Mouse (Mus musculus) midbrain, embryonic 16.5 days (tissue): Measurements from ENCODE around the gene Rab8b. TPM values are rescaled to one million over a fixed set of nuclear protein-coding genes. Genes with fewer than 3 reads are reported as not detected.

Source experiments
- ATAC-seq: fragments of 200-750 bp; cut with Nextera tagmentation; 2 replicates; pipeline ENCODE4 v1.8.0; 2017; ENCODE audit warnings: moderate TSS enrichment
- H3K27ac ChIP-seq: fragments of 300-500 bp; sonication (generic); 2 replicates; pipeline ENCODE4 v1.5.1; 2014; ENCODE audit warnings: mild to moderate bottlenecking, low read length, mixed read lengths
- H3K27me3 ChIP-seq: fragments of 300-500 bp; sonication (generic); 2 replicates; pipeline ENCODE4 v1.6.1; 2014; ENCODE audit warnings: low read depth, low read length, mixed read lengths; ENCODE audit not compliant: control insufficient read depth, insufficient read depth
- H3K36me3 ChIP-seq: fragments of 300-500 bp; sonication (generic); 2 replicates; pipeline ENCODE4 v1.6.1; 2014; ENCODE audit warnings: mild to moderate bottlenecking, low read length, moderate library complexity, mixed read lengths; ENCODE audit not compliant: control insufficient read depth, insufficient read depth
- H3K4me1 ChIP-seq: fragments of 300-500 bp; sonication (generic); 2 replicates; pipeline ENCODE4 v1.6.1; 2014; ENCODE audit warnings: mild to moderate bottlenecking, low read length, mixed read lengths; ENCODE audit not compliant: control insufficient read depth, insufficient read depth
- H3K4me2 ChIP-seq: fragments of 300-500 bp; sonication (generic); 2 replicates; pipeline ENCODE4 v1.6.1; 2014; ENCODE audit warnings: mild to moderate bottlenecking, low read length, mixed read lengths
- H3K4me3 ChIP-seq: fragments of 300-500 bp; sonication (generic); 2 replicates; pipeline ENCODE4 v1.5.1; 2014; ENCODE audit warnings: low read depth, mild to moderate bottlenecking, low read length, moderate library complexity, mixed read lengths
- H3K9ac ChIP-seq: fragments of 300-500 bp; sonication (generic); 2 replicates; pipeline ENCODE4 v1.6.1; 2014; ENCODE audit warnings: low read depth, low read length, mixed read lengths
- H3K9me3 ChIP-seq: fragments of 300-500 bp; sonication (generic); replicated peaks from 2 replicates; pipeline ENCODE4 v1.6.1; 2014; ENCODE audit warnings: mild to moderate bottlenecking, low read length, mixed read lengths; ENCODE audit not compliant: control insufficient read depth, poor library complexity, severe bottlenecking
- WGBS: fragments of 180-500 bp; shearing (Covaris S2); extraction: QIAGEN DNeasy Blood & Tissue Kit; methylation state at CpG from one replicate; pipeline ENCODE4 v1.1.7; 2014; 5-methylcytosine and 5-hydroxymethylcytosine counted together
- polyA plus RNA-seq: library from polyadenylated mRNA; unstranded; fragments of >200 nt; fragmentation: Nextera tagmentation; extraction: Ambion mirVana; gene quantifications from 2 replicates; pipeline ENCODE4 v1.2.1, GENCODE M21; 2015

Gene Rab8b
- polyA plus RNA-seq = 29.4 and 30.7 TPM in 2 replicates

- Histone ChIP-seq H3K4me1 (peaks cover 21% of the 10 kb centered on the region), H3K4me2 (peak within 1 kb of the TSS; percentile 90), H3K9ac (peak within 1 kb of the TSS; percentile 95), H3K36me3 (no peaks in the 10 kb centered on the region), H3K9me3 (no peaks in the 10 kb centered on the region), H3K27ac (peak within 1 kb of the TSS; percentile 93), H3K4me3 (peak within 1 kb of the TSS; percentile 94), H3K27me3 (no peaks in the 10 kb centered on the region)
- peak; percentile 99 for ATAC-seq
- under 1% methylated on average over 39 of the region's 49 CpGs for WGBS
Observed at GRCm38 (mm10) chr9:66919382-66919971, at the start of gene Rab8b. Gene Rab8b (minus strand): TSS chr9:66919687.

GRCm38 (mm10) chr9:66967492-66967891 is 48.0 kb upstream of the Rab8b start:
- H3K4me2 ChIP-seq = no peak overlapping the region
- no peak overlapping the region for H3K27ac ChIP-seq
- peaks cover 20% of the 10 kb centered on the region for H3K36me3 ChIP-seq
- no peaks in the 10 kb centered on the region for H3K9me3 ChIP-seq
- H3K9ac ChIP-seq = no peak overlapping the region
- 90% methylated on average over 8 of the region's 8 CpGs for WGBS
- no peak for ATAC-seq
- H3K4me1 ChIP-seq = no peaks in the 10 kb centered on the region
- no peak overlapping the region for H3K4me3 ChIP-seq
- no peaks in the 10 kb centered on the region for H3K27me3 ChIP-seq

- 83% methylated on average over 3 of the region's 3 CpGs for WGBS
- no peak for ATAC-seq
- Histone ChIP-seq H3K27me3 (no peaks in the 10 kb centered on the region), H3K4me1 (no peaks in the 10 kb centered on the region), H3K4me3 (no peak overlapping the region), H3K36me3 (peaks cover 4% of the 10 kb centered on the region; the same call in 1 of the 2 replicates), H3K4me2 (no peak overlapping the region), H3K9ac (no peak overlapping the region), H3K9me3 (no peaks in the 10 kb centered on the region), H3K27ac (no peak overlapping the region)
Observed at GRCm38 (mm10) chr9:66961478-66961877, 42.0 kb upstream of the Rab8b start.

GRCm38 (mm10) chr9:66957451-66957850 is 38.0 kb upstream of the Rab8b start:
- ATAC-seq = no peak
- 90% methylated on average over 3 of the region's 3 CpGs for WGBS
- no peaks in the 10 kb centered on the region for H3K4me1 ChIP-seq

GRCm38 (mm10) chr9:66952886-66953285 is 33.4 kb upstream of the Rab8b start:
- Histone ChIP-seq H3K9me3 (no peaks in the 10 kb centered on the region), H3K36me3 (0 out of 2 replicates have a peak, but pooled peaks cover 5% of the 10 kb centered on the region), H3K4me3 (no peak overlapping the region), H3K4me2 (no peak overlapping the region), H3K9ac (no peak overlapping the region), H3K27me3 (no peaks in the 10 kb centered on the region), H3K4me1 (no peaks in the 10 kb centered on the region), H3K27ac (no peak overlapping the region)
- 95% methylated on average over 2 of the region's 2 CpGs for WGBS
- ATAC-seq = no peak

More at GRCm38 (mm10) chr9:66957451-66957850, 38.0 kb upstream of the Rab8b start:
- Histone ChIP-seq H3K27me3 (no peaks in the 10 kb centered on the region), H3K9me3 (no peaks in the 10 kb centered on the region), H3K9ac (no peak overlapping the region), H3K27ac (no peak overlapping the region), H3K4me3 (no peak overlapping the region), H3K4me2 (no peak overlapping the region), H3K36me3 (peaks cover 5% of the 10 kb centered on the region; the same call in 1 of the 2 replicates)

GRCm38 (mm10) chr9:66952321-66952720 is 32.8 kb upstream of the Rab8b start:
- Histone ChIP-seq H3K27me3 (no peaks in the 10 kb centered on the region), H3K9ac (no peak overlapping the region), H3K36me3 (0 out of 2 replicates have a peak, but pooled peaks cover 5% of the 10 kb centered on the region), H3K27ac (no peak overlapping the region), H3K4me1 (no peaks in the 10 kb centered on the region), H3K4me3 (no peak overlapping the region), H3K4me2 (no peak overlapping the region), H3K9me3 (no peaks in the 10 kb centered on the region)
- ATAC-seq = no peak
- 85% methylated on average over 8 of the region's 8 CpGs for WGBS

GRCm38 (mm10) chr9:66948536-66948935 is 29.0 kb upstream of the Rab8b start:
- Histone ChIP-seq H3K4me2 (no peak overlapping the region), H3K9ac (no peak overlapping the region), H3K4me1 (peaks cover 8% of the 10 kb centered on the region), H3K9me3 (no peaks in the 10 kb centered on the region), H3K27ac (no peak overlapping the region), H3K36me3 (0 out of 2 replicates have a peak, but pooled peaks cover 2% of the 10 kb centered on the region), H3K4me3 (no peak overlapping the region), H3K27me3 (no peaks in the 10 kb centered on the region)
- WGBS = 98% methylated on average over 2 of the region's 2 CpGs
- ATAC-seq = no peak

GRCm38 (mm10) chr9:66945647-66946641 is 26.5 kb upstream of the Rab8b start, which contains the start of gene Rps27l:
Gene Rps27l (plus strand): TSS chr9:66946086.
- H3K4me2 ChIP-seq = peak within 1 kb of the TSS; percentile 93
- no peaks in the 10 kb centered on the region for H3K27me3 ChIP-seq
- H3K27ac ChIP-seq = peak within 1 kb of the TSS; percentile 96
- no peaks in the 10 kb centered on the region for H3K9me3 ChIP-seq
- peaks cover 8% of the 10 kb centered on the region for H3K4me1 ChIP-seq
- H3K36me3 ChIP-seq = 0 out of 2 replicates have a peak, but pooled peaks cover 2% of the 10 kb centered on the region
- under 1% methylated on average over 76 of the region's 77 CpGs for WGBS
- peak; percentile 99 for ATAC-seq
- peak within 1 kb of the TSS; percentile 89 for H3K9ac ChIP-seq
- H3K4me3 ChIP-seq = peak within 1 kb of the TSS; percentile 89
